Mouse (Mus musculus) lung, postnatal 10 days (tissue): ENCODE measurements around the gene Sf3a3.
A peak's percentile ranks its signal among the peaks of the same experiment; 100 is the strongest.
"Not testable (repeated sequence)": the region's sequence is repeated elsewhere in the genome, so short reads cannot be mapped to it uniquely, and the experiment has no call there.

Experiments
- DNase-seq: peaks from one replicate; pipeline ENCODE4 v3.0.0; 2021

Gene Sf3a3

GRCm38 (mm10) chr4:124700248-124700971, 14.2 kb upstream of the Sf3a3 start, which contains the start of gene Fhl3:
Gene Fhl3 (plus strand): TSS chr4:124700701.
- peak; percentile 68 for DNase-seq

- DNase-seq, result peak; percentile 41
Measured at GRCm38 (mm10) chr4:124701052-124701845, 13.3 kb upstream of the Sf3a3 start.

- DNase-seq, result no peak
Measured at GRCm38 (mm10) chr4:124701916-124702315, 12.7 kb upstream of the Sf3a3 start.

- DNase-seq, result no peak
Measured at GRCm38 (mm10) chr4:124703406-124703805, 11.2 kb upstream of the Sf3a3 start.

- peak; percentile 53 for DNase-seq
Measured at GRCm38 (mm10) chr4:124703881-124704796, 10.4 kb upstream of the Sf3a3 start.

GRCm38 (mm10) chr4:124704797-124705474, 9.6 kb upstream of the Sf3a3 start:
- DNase-seq, result peak; percentile 78

- DNase-seq, result no peak
Measured at GRCm38 (mm10) chr4:124705661-124706269, 8.8 kb upstream of the Sf3a3 start.

- not testable (repeated sequence) for DNase-seq
Measured at GRCm38 (mm10) chr4:124707381-124708199, 7.0 kb upstream of the Sf3a3 start.

GRCm38 (mm10) chr4:124708200-124708517, 6.4 kb upstream of the Sf3a3 start:
- DNase-seq, result not testable (repeated sequence)

- peak; percentile 95 for DNase-seq
Measured at GRCm38 (mm10) chr4:124708518-124709477, 5.8 kb upstream of the Sf3a3 start.

GRCm38 (mm10) chr4:124709961-124710446, 4.6 kb upstream of the Sf3a3 start:
- peak; percentile 44 for DNase-seq

GRCm38 (mm10) chr4:124710776-124711291, 3.7 kb upstream of the Sf3a3 start:
- DNase-seq, result peak; percentile 72

GRCm38 (mm10) chr4:124712618-124713017, 2.0 kb upstream of the Sf3a3 start:
- DNase-seq, result no peak

- not testable (repeated sequence) for DNase-seq
Measured at GRCm38 (mm10) chr4:124713850-124714249, 726 bp upstream of the Sf3a3 start.

GRCm38 (mm10) chr4:124719101-124719500, 4.5 kb downstream of the Sf3a3 start:
- no peak for DNase-seq

- DNase-seq, result no peak
Measured at GRCm38 (mm10) chr4:124726121-124726520, 11.5 kb downstream of the Sf3a3 start.

- DNase-seq, result no peak
Measured at GRCm38 (mm10) chr4:124736952-124737351, 22.4 kb downstream of the Sf3a3 start.

GRCm38 (mm10) chr4:124737486-124737885, 22.9 kb downstream of the Sf3a3 start:
- DNase-seq, result no peak

GRCm38 (mm10) chr4:124738013-124738412, 23.4 kb downstream of the Sf3a3 start:
- DNase-seq, result no peak
